Mouse (Mus musculus): ENCODE measurements around the gene Krt20. TPM values are rescaled to one million over a fixed set of nuclear protein-coding genes. Genes with fewer than 3 reads are reported as not detected.

Krt20 gene
- polyA plus RNA-seq, 1 experiment from 2014 or later: 0.30 TPM

Other genes with a start within 250 kb of the Krt20 start
- 199 and 235 TPM in 2 replicates for gene Smarce1, start 207.1 kb downstream of the Krt20 start, polyA plus RNA-seq (2015; fragmentation: Nextera tagmentation; extraction: Ambion mirVana)
- gene Krt222, start 194.1 kb downstream of the Krt20 start, polyA plus RNA-seq (2015; fragmentation: Nextera tagmentation; extraction: Ambion mirVana): 0.29 and 0.94 TPM in 2 replicates
- gene Krt24, start 152.9 kb downstream of the Krt20 start, polyA plus RNA-seq (2015; fragmentation: Nextera tagmentation; extraction: Ambion mirVana): not detected in 2 replicates
- gene Krt25, start 115.2 kb downstream of the Krt20 start, polyA plus RNA-seq (2015; fragmentation: Nextera tagmentation; extraction: Ambion mirVana): not detected in 2 replicates
- not detected in 2 replicates for gene Krt26, start 100.2 kb downstream of the Krt20 start, polyA plus RNA-seq (2015; fragmentation: Nextera tagmentation; extraction: Ambion mirVana)
- not detected in 2 replicates for gene Krt27, start 87.0 kb downstream of the Krt20 start, polyA plus RNA-seq (2015; fragmentation: Nextera tagmentation; extraction: Ambion mirVana)
- gene Krt28, start 63.2 kb downstream of the Krt20 start, polyA plus RNA-seq (2015; fragmentation: Nextera tagmentation; extraction: Ambion mirVana): 0.13 and 0.21 TPM in 2 replicates
- 21.6 and 23.2 TPM in 2 replicates for gene Krt10, start 48.8 kb downstream of the Krt20 start, polyA plus RNA-seq (2015; fragmentation: Nextera tagmentation; extraction: Ambion mirVana)
- not detected in 2 replicates for gene Krt12, start 15.9 kb downstream of the Krt20 start, polyA plus RNA-seq (2015; fragmentation: Nextera tagmentation; extraction: Ambion mirVana)
- 4.9 and 5.4 TPM in 2 replicates for gene Krt23, start 55.0 kb upstream of the Krt20 start, polyA plus RNA-seq (2015; fragmentation: Nextera tagmentation; extraction: Ambion mirVana)
- not detected in 2 replicates for gene Krt39, start 83.2 kb upstream of the Krt20 start, polyA plus RNA-seq (2015; fragmentation: Nextera tagmentation; extraction: Ambion mirVana)
- gene Krt40, start 105.0 kb upstream of the Krt20 start, polyA plus RNA-seq (2015; fragmentation: Nextera tagmentation; extraction: Ambion mirVana): not detected in 2 replicates
- not detected in 2 replicates for gene Krtap3-3, start 112.7 kb upstream of the Krt20 start, polyA plus RNA-seq (2015; fragmentation: Nextera tagmentation; extraction: Ambion mirVana)
- not detected in 2 replicates for gene Krtap3-2, start 118.7 kb upstream of the Krt20 start, polyA plus RNA-seq (2015; fragmentation: Nextera tagmentation; extraction: Ambion mirVana)
- not detected in 2 replicates for gene Gm11939, start 121.3 kb upstream of the Krt20 start, polyA plus RNA-seq (2015; fragmentation: Nextera tagmentation; extraction: Ambion mirVana)
- not detected in 2 replicates for gene Krtap3-1, start 128.5 kb upstream of the Krt20 start, polyA plus RNA-seq (2015; fragmentation: Nextera tagmentation; extraction: Ambion mirVana)
- gene Krtap1-5, start 142.9 kb upstream of the Krt20 start, polyA plus RNA-seq (2015; fragmentation: Nextera tagmentation; extraction: Ambion mirVana): not detected in 2 replicates
- gene Krtap1-4, start 145.5 kb upstream of the Krt20 start, polyA plus RNA-seq (2015; fragmentation: Nextera tagmentation; extraction: Ambion mirVana): not detected in 2 replicates
- not detected in 2 replicates for gene Krtap1-3, start 153.2 kb upstream of the Krt20 start, polyA plus RNA-seq (2015; fragmentation: Nextera tagmentation; extraction: Ambion mirVana)
- gene Krtap9-3, start 160.0 kb upstream of the Krt20 start, polyA plus RNA-seq (2015; fragmentation: Nextera tagmentation; extraction: Ambion mirVana): not detected in 2 replicates
- not detected in 2 replicates for gene Gm11938, start 165.2 kb upstream of the Krt20 start, polyA plus RNA-seq (2015; fragmentation: Nextera tagmentation; extraction: Ambion mirVana)
- gene Gm11937, start 172.0 kb upstream of the Krt20 start, polyA plus RNA-seq (2015; fragmentation: Nextera tagmentation; extraction: Ambion mirVana): not detected in 2 replicates
- gene Krtap2-4, start 176.7 kb upstream of the Krt20 start, polyA plus RNA-seq (2015; fragmentation: Nextera tagmentation; extraction: Ambion mirVana): not detected in 2 replicates
- gene Gm11562, start 182.3 kb upstream of the Krt20 start, polyA plus RNA-seq (2015; fragmentation: Nextera tagmentation; extraction: Ambion mirVana): not detected in 2 replicates
- gene Krtap4-1, start 190.1 kb upstream of the Krt20 start, polyA plus RNA-seq (2015; fragmentation: Nextera tagmentation; extraction: Ambion mirVana): not detected in 2 replicates
- gene Krtap4-2, start 196.9 kb upstream of the Krt20 start, polyA plus RNA-seq (2015; fragmentation: Nextera tagmentation; extraction: Ambion mirVana): not detected in 2 replicates
- gene Krtap4-7, start 205.9 kb upstream of the Krt20 start, polyA plus RNA-seq (2015; fragmentation: Nextera tagmentation; extraction: Ambion mirVana): not detected in 2 replicates
- gene Gm11555, start 212.1 kb upstream of the Krt20 start, polyA plus RNA-seq (2015; fragmentation: Nextera tagmentation; extraction: Ambion mirVana): not detected in 2 replicates
- not detected in 2 replicates for gene Gm11563, start 220.8 kb upstream of the Krt20 start, polyA plus RNA-seq (2015; fragmentation: Nextera tagmentation; extraction: Ambion mirVana)
- not detected in 2 replicates for gene Krtap4-6, start 227.8 kb upstream of the Krt20 start, polyA plus RNA-seq (2015; fragmentation: Nextera tagmentation; extraction: Ambion mirVana)